Mouse (Mus musculus) heart, embryonic 12.5 days (tissue): ENCODE measurements around the gene Tsacc. TPM values are rescaled to one million over a fixed set of nuclear protein-coding genes. Genes with fewer than 3 reads are reported as not detected.

Experiments used
- ATAC-seq: fragments of 200-750 bp; cut with Nextera tagmentation; 2 replicates; pipeline ENCODE4 v1.8.0; 2017; ENCODE audit warnings: moderate TSS enrichment, moderate library complexity; ENCODE audit not compliant: insufficient number of reproducible peaks, low FRiP score
- H3K27ac ChIP-seq: fragments of 300-500 bp; sonication (generic); 2 replicates; pipeline ENCODE4 v1.5.1; 2016; ENCODE audit warnings: mild to moderate bottlenecking, moderate library complexity; ENCODE audit not compliant: poor library complexity, severe bottlenecking
- H3K27me3 ChIP-seq: fragments of 300-500 bp; sonication (generic); replicated peaks from 2 replicates; pipeline ENCODE4 v1.6.1; 2016; ENCODE audit warnings: mild to moderate bottlenecking, moderate library complexity
- H3K36me3 ChIP-seq: fragments of 300-500 bp; sonication (generic); 2 replicates; pipeline ENCODE4 v1.6.1; 2016; ENCODE audit warnings: mild to moderate bottlenecking, moderate library complexity
- H3K4me1 ChIP-seq: fragments of 300-500 bp; sonication (generic); replicated peaks from 2 replicates; pipeline ENCODE4 v1.6.1; 2016; ENCODE audit warnings: mild to moderate bottlenecking
- H3K4me2 ChIP-seq: fragments of 300-500 bp; sonication (generic); 2 replicates; pipeline ENCODE4 v1.6.1; 2016; ENCODE audit warnings: mild to moderate bottlenecking, moderate library complexity
- H3K4me3 ChIP-seq: fragments of 300-500 bp; sonication (generic); 2 replicates; pipeline ENCODE4 v1.5.1; 2016; ENCODE audit warnings: mild to moderate bottlenecking
- H3K9ac ChIP-seq: fragments of 300-500 bp; sonication (generic); 2 replicates; pipeline ENCODE4 v1.6.1; 2016; ENCODE audit warnings: mild to moderate bottlenecking, moderate library complexity
- H3K9me3 ChIP-seq: fragments of 300-500 bp; sonication (generic); replicated peaks from 2 replicates; pipeline ENCODE4 v1.6.1; 2016; ENCODE audit warnings: mild to moderate bottlenecking, moderate library complexity
- WGBS: fragments of 180-500 bp; shearing (Covaris S2); methylation state at CpG from one replicate; pipeline ENCODE4 v1.1.7; 2016; 5-methylcytosine and 5-hydroxymethylcytosine counted together
- polyA plus RNA-seq: library from polyadenylated mRNA; unstranded; fragments of >200 nt; fragmentation: Nextera tagmentation; extraction: Ambion mirVana; gene quantifications from 2 replicates; pipeline ENCODE4 v1.2.1, GENCODE M21; 2016

Gene Tsacc
- polyA plus RNA-seq: 12.7 and 15.0 TPM in 2 replicates

DNA sequence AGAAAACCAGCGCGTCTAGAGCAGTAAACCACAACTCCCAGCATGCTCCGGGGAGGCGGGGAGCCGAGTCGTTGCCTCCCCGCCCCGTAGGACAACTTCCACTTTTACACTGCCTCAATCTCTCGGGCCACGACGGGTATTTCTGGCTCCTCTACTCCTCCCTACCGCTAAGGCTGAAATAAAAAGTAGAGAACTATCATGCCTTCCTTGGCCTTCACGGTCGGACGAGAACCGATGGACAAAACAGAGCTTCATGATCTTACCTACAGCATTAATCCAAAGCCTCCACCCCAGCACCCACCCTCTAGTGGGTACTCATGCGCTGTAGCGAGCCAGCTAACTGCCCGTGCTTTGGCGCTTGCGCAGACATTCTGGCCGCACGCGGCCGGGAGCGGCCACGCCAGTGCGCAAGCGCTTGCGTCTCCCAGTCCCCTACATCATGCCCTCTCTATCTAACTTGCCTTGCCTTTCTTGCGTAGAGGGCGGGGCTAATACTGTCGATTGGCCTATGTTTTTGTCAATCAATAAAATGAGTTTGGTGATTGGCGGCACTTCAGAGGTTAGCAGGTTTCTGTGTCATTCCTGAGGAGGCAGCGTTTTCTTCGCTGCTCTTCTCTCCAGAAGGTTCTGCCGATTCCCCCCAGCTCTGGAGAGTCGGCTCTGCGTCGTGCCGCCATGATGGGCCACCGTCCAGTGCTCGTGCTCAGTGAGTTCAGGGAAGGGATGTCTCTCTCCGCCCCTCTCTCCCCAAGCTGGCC lies at the start of gene Tsacc, which contains the start of gene Cct3:
TSS of gene Tsacc (minus strand) at position 439 of the 758 bp plus-strand sequence.
TSS of gene Cct3 (plus strand) at position 556 of the 758 bp plus-strand sequence.
- Histone ChIP-seq H3K4me1 (peaks cover 14% of the 10 kb centered on the region), H3K27me3 (no peaks in the 10 kb centered on the region), H3K4me3 (peak within 1 kb of the TSS; percentile 86), H3K27ac (peak within 1 kb of the TSS; percentile 97), H3K36me3 (peaks cover 26% of the 10 kb centered on the region), H3K4me2 (peak within 1 kb of the TSS; percentile 77), H3K9ac (peak within 1 kb of the TSS; percentile 93), H3K9me3 (no peaks in the 10 kb centered on the region)
- under 1% methylated on average over 44 of the region's 44 CpGs for WGBS
- peak; percentile 98 for ATAC-seq

DNA sequence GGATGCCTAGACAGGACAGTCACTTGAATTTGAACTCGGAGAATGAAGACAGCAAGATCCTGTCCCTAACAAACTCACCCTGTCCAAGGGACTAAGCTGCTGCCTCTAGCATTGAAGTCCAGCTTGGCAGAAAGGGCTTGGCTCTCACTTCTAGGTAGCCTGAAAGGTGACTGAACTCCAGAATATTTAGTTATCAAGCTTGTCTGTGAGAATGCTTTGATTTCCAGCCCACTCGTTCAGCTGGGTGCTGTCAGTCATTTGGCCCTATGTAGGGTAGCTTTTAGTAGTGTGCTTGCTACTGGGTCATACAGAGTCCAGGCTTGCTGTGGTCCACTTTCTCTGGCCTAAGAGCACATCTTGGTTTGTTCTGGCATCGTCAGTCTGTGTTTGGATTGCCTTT lies 42.2 kb upstream of the Tsacc start:
- ATAC-seq: no peak
- 61% methylated on average over 3 of the region's 3 CpGs for WGBS
- Histone ChIP-seq H3K4me3 (no peak overlapping the region), H3K27ac (no peak overlapping the region), H3K27me3 (no peaks in the 10 kb centered on the region), H3K36me3 (peaks cover 30% of the 10 kb centered on the region), H3K4me1 (peaks cover 32% of the 10 kb centered on the region), H3K9ac (no peak overlapping the region; the same call in 1 of the 2 replicates), H3K9me3 (no peaks in the 10 kb centered on the region), H3K4me2 (0 out of 2 replicates have a peak overlapping the region, but pooled peaks have one; percentile 28)

DNA sequence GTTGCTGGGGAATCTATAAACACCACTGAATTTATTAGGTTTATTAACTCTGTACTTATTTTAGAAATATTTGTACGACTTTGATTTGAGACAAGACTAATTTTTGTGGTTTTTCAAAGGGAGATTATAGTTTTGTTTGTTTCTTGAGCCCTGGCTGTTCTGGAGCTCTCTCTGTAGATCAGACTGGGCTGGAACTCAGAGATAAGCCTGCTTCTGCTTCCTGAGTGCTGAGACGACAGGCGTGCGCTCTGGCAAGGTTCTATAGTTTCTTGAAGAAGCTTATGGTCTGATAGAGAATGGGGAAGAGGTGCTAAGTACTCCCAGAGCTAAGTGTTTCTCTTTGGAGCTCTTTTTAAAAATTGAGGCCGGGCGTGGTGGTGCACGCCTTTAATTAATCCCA lies 41.5 kb upstream of the Tsacc start:
- H3K27me3 ChIP-seq: no peaks in the 10 kb centered on the region
- no peak overlapping the region for H3K27ac ChIP-seq
- 63% methylated on average over 7 of the region's 7 CpGs for WGBS
- H3K9me3 ChIP-seq: no peaks in the 10 kb centered on the region
- H3K4me3 ChIP-seq: no peak overlapping the region
- no peak for ATAC-seq
- peaks cover 35% of the 10 kb centered on the region for H3K4me1 ChIP-seq
- no peak overlapping the region for H3K4me2 ChIP-seq
- no peak overlapping the region for H3K9ac ChIP-seq
- peaks cover 23% of the 10 kb centered on the region for H3K36me3 ChIP-seq

DNA sequence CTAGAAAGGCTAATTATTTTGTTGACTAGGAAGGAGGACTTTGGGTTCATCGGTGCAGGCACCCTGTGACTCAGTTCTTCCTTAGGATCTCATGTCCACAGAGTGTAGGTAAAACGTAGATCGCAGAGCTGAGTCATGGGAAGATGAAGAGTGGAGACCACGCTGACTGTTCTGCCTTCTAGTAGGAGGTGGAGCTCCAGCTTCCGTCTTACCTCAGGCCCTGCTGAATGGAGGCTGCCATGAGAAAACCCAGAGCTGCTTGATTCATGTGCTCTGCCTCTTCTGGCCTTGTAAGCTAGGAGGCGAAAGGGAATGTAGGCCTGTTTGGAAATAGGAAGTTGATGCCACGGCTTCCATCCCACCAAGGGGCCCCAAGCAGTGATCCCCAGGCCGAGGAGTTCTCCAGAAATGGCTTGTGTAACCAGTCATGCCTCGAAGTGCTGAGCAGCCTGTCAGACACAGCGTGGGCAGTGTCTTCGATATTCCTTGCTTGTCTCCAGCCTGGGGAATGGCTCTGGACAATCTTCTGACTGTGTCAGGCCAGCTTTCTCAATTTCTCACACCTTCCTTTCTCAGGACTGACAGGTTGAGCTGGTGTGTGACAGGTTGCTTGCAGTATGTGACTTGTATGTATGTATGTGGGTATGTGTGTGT lies 40.7 kb upstream of the Tsacc start:
- no peaks in the 10 kb centered on the region for H3K9me3 ChIP-seq
- peak overlapping the region; percentile 81 for H3K4me2 ChIP-seq
- peaks cover 35% of the 10 kb centered on the region for H3K4me1 ChIP-seq
- peak overlapping the region; percentile 37 for H3K27ac ChIP-seq
- peak; percentile 48; the same call in 1 of the 2 replicates for ATAC-seq
- peak overlapping the region; percentile 92 for H3K4me3 ChIP-seq
- WGBS: 47% methylated on average over 11 of the region's 11 CpGs
- peaks cover 15% of the 10 kb centered on the region for H3K36me3 ChIP-seq
- peak overlapping the region; percentile 45 for H3K9ac ChIP-seq
- no peaks in the 10 kb centered on the region for H3K27me3 ChIP-seq

DNA sequence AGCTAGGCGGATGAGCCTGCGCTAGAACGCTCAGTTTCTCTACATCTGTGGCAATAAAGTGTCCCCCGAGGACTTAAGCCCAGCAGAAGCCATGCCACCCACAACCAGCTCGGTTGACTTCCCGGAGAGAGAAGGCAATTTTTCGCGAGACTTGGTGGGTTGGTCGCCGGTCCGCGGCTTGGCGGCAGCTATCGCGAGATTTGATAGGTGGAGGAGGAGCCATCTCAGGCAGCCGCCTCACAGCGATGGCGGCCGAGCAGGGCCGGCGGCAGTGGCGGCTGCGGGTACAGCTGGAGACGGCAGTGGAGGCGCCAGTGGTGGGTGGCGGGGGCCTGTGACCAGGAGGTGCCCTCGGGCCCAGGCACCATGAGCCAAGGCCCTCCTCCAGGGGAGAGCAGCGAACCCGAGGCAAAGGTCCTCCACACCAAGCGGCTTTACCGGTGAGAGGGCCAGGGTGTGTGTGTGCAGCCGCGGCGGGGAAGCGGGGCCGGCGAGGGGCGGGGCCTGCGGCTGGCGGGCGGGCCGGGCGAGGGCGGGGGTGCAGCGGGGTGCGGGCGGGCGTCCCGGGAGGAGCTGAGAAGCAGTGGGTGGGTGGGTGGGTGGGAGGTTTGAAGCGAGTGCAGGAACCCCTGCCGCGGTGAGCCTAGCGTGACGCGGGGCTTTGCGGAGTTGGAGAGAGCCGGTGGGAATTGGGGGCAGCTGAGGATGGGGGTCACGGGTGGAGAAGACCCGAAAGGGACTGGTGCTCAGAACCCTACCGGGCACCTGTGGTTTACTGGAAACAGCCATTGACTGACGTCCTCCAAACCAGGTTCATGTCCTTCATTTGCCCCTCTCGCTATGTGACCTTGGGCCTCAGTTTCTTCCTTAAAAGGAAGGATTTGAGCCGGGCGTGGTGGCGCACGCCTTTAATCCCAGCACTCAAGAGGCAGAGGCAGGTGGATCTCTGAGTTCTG lies 39.5 kb upstream of the Tsacc start, which contains the start of the genes Tmem79 and Smg5:
TSS of gene Tmem79 (minus strand) at position 91 of the 956 bp plus-strand sequence.
TSS of gene Smg5 (plus strand) at position 203 of the 956 bp plus-strand sequence.
- Histone ChIP-seq H3K36me3 (peaks cover 3% of the 10 kb centered on the region; the same call in 1 of the 2 replicates), H3K9ac (peak within 1 kb of the TSS; percentile 95), H3K4me2 (peak within 1 kb of the TSS; percentile 81), H3K27me3 (no peaks in the 10 kb centered on the region), H3K4me1 (peaks cover 35% of the 10 kb centered on the region), H3K4me3 (peak within 1 kb of the TSS; percentile 92), H3K9me3 (no peaks in the 10 kb centered on the region), H3K27ac (peak within 1 kb of the TSS; percentile 96)
- peak; percentile 92 for ATAC-seq
- WGBS: 2% methylated on average over 66 of the region's 66 CpGs

DNA sequence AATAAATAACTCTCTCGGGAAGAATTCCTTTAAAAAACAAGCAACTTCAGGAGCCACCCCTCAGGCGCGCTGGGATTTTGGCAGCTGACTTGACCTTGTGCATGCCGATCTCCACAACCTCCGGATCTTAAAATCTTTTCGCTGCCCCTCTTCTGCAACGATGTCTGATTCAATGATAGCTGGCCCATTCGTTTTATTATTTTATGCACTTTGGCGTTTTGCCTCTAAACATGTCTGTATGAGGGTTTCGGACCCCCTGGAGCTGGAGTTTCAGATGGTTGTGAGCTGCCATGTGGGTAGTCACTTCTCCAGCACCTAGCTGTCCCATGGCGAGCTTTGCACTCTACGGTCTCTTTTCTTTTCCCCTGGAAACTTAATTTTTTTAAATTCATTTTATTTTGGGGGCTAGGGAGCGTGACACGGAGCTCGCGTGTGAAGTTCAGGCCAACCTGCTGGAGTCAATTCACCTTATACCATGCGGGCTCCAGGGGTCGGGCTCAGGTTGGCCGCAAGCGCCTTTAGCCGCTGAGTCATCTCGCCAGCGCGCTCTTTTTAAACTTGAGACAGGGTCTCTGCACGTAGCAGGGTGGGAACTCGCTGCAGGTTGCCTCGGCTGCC lies 38.7 kb upstream of the Tsacc start:
- 1% methylated on average over 27 of the region's 27 CpGs for WGBS

DNA sequence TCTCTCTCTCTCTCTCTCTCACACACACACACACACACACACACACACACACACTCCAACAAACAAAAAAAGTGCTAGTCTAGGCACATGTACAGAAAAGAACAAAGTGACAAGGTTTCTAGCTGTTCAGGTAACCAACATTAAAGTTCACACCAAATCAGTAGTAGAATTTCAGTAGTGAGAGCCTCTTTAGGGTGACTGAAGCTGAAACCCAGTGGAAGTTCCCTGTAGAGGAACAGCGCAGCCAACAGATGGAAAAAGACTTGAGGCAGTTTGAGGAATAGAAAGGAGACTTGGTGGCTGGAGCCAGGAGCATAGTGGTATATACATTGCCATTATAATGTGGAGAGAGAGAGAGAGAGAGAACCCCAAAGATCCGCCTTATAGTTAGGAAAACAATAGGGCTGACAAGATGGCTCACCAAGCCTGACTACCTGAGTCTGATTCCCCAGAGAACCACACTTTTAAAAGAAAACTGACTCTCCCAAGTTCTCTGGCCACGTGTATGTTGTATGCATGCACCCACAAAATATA lies 38.2 kb upstream of the Tsacc start:
- no peaks in the 10 kb centered on the region for H3K27me3 ChIP-seq
- peak overlapping the region; percentile 81 for H3K4me2 ChIP-seq
- H3K36me3 ChIP-seq: peaks cover 7% of the 10 kb centered on the region; the same call in 1 of the 2 replicates
- H3K4me1 ChIP-seq: peaks cover 35% of the 10 kb centered on the region
- WGBS: 38% methylated on average over 3 of the region's 3 CpGs
- ATAC-seq: no peak
- H3K27ac ChIP-seq: peak overlapping the region; percentile 96; the same call in 1 of the 2 replicates
- peak overlapping the region; percentile 95 for H3K9ac ChIP-seq
- no peaks in the 10 kb centered on the region for H3K9me3 ChIP-seq
- H3K4me3 ChIP-seq: peak overlapping the region; percentile 92

More for the DNA sequence above, 38.7 kb upstream of the Tsacc start:
- peak; percentile 52 for ATAC-seq
- H3K4me1 ChIP-seq: peaks cover 35% of the 10 kb centered on the region
- H3K9ac ChIP-seq: peak overlapping the region; percentile 95
- H3K4me3 ChIP-seq: peak overlapping the region; percentile 92
- H3K9me3 ChIP-seq: no peaks in the 10 kb centered on the region
- peaks cover 3% of the 10 kb centered on the region; the same call in 1 of the 2 replicates for H3K36me3 ChIP-seq
- peak overlapping the region; percentile 81 for H3K4me2 ChIP-seq
- H3K27me3 ChIP-seq: no peaks in the 10 kb centered on the region
- H3K27ac ChIP-seq: peak overlapping the region; percentile 96

DNA sequence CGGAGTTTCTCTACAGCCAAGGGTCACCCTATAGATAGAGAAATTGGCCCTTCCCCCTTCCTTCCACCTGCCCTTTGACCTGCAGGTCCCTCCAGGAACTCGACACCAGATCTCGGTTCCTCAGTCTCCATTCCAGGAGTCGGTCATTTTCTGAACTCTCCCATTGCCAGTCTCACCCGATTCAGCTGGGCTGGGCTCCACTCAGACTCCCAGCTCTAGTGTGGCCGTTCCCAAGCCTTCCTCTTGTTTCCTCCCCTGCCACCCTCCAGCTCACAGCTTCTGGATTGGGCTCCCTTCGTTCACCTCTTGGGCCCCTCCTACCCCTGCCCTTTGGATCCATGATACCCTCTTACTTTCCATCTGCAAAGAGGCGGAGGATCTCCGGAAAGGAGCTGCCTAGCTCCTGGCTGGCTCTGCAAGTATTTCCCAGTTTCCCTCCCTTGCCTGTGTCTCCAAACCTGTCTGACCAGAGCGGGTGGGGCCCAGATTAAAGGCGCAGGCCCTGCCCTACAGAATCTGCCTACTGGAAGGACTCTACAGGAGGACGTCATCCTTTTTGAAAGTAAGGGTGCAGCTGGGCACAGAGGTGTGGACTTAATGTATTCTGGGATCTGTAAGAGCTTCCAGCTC lies 37.3 kb upstream of the Tsacc start:
- H3K27me3 ChIP-seq: no peaks in the 10 kb centered on the region
- no peaks in the 10 kb centered on the region for H3K9me3 ChIP-seq
- peaks cover 13% of the 10 kb centered on the region for H3K36me3 ChIP-seq
- ATAC-seq: no peak
- H3K9ac ChIP-seq: peak overlapping the region; percentile 53
- 47% methylated on average over 12 of the region's 12 CpGs for WGBS
- peak overlapping the region; percentile 81 for H3K4me2 ChIP-seq
- H3K4me3 ChIP-seq: no peak overlapping the region
- H3K27ac ChIP-seq: no peak overlapping the region
- H3K4me1 ChIP-seq: peaks cover 33% of the 10 kb centered on the region

DNA sequence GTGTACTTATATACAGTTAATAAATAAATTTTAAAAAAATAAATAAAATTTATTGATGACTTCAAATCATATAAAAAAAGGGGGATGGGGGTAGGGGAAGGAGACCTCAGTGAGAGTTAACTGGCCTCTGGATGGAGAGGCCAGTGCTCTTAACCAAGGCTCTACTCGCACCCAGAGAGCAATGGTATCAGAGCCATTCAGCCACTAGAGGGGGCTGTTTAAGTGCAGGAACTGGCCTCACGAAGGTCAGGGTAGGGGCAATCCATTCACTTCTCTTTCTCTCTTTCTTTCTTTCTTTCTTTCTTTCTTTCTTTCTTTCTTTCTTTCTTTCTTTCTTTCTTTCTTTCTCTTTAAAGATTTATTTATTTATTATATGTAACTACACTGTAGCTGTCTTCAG lies 34.5 kb upstream of the Tsacc start:
- WGBS: 48% methylated on average over 2 of the region's 2 CpGs
- ATAC-seq: no peak
- Histone ChIP-seq H3K36me3 (peaks cover 34% of the 10 kb centered on the region), H3K27me3 (no peaks in the 10 kb centered on the region), H3K4me3 (no peak overlapping the region), H3K9me3 (no peaks in the 10 kb centered on the region), H3K4me2 (no peak overlapping the region), H3K9ac (no peak overlapping the region), H3K4me1 (peaks cover 15% of the 10 kb centered on the region), H3K27ac (no peak overlapping the region)
